Mouse (Mus musculus): ENCODE results near the gene Olfr470.
"Not testable (repeated sequence)": the region's sequence is repeated elsewhere in the genome, so short reads cannot be mapped to it uniquely, and the experiment has no call there.

Olfr470 gene

GRCm38 (mm10) chr7:107847390-107847789 is at the start of gene Olfr470:
TSS of gene Olfr470 (minus strand) at chr7:107847490.
- in situ Hi-C loops (cut with MboI, MseI): not testable (repeated sequence)

DNA sequence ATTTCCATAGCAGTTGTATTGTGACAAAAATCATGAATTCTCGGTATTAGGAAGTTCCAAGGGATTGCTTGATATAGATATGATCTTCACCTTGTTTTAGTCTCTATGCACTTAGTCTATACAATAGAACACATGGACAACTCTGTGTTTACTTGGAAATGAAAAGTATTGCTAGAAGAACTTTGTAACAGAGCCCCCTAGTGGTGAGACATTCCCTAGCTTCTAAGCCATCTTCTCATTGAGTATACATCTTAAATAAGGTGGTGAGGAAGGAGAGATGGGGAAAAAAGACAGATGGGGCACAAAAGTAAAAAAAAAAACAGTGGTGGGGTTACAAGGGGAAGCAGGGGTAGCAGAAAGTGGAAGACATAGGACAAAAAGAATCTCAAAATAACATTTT is 5.6 kb downstream of the Olfr470 start:
- in situ Hi-C loops (cut with MboI, MseI): no loop called here

- in situ Hi-C loops (cut with MboI, MseI): not testable (repeated sequence)
Measured at GRCm38 (mm10) chr7:107825441-107825840, 21.8 kb downstream of the Olfr470 start, which contains the start of gene Olfr469. TSS of gene Olfr469 (minus strand) at chr7:107825541.

GRCm38 (mm10) chr7:107823867-107824266 is 23.4 kb downstream of the Olfr470 start:
- in situ Hi-C loops (cut with MboI, MseI): not testable (repeated sequence)

DNA sequence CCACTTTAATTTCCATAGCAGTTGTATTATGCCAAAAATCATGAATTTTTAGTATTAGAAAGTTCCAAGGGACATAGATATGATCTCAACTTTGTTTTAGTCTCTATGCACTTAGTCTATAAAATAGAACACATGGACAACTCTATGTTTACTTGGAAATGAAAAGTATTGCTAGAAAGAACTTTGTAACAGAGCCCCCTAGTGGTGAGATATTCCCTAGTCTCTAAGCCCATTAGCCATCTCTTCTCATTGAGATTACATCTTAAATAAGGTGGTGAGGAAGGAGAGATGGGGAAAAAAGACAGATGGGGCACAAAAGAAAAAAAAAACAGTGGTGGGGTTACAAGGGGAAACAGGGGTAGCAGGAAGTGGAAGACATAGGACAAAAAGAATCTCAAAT is 27.8 kb downstream of the Olfr470 start:
- in situ Hi-C loops (cut with MboI, MseI): no loop called here

DNA sequence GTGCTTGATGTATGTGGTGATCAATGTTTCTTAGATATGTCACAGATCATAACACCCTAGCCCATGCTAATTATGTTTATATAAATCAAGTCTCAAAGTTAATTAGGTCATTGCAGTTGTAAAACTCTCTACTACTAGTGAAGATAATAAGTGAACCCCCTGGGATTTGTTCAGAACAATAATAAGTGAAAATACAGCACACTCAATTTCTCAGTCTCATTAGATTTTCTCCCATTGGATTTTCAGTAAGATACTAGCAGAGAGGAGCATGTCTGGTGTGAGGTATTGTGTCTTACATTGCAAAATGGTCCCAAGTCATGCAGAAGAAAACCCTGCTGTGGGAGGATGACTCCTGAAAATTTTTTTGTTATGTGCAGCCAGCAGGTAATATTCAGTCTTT is 35.3 kb downstream of the Olfr470 start, which contains the start of gene Olfr467:
Gene Olfr467, plus strand, starts transcription at position 301 of the 400 bp plus-strand sequence.
- in situ Hi-C loops (cut with MboI, MseI): no loop called here

GRCm38 (mm10) chr7:107802138-107802537 is 45.2 kb downstream of the Olfr470 start:
- in situ Hi-C loops (cut with MboI, MseI): no loop called here

DNA sequence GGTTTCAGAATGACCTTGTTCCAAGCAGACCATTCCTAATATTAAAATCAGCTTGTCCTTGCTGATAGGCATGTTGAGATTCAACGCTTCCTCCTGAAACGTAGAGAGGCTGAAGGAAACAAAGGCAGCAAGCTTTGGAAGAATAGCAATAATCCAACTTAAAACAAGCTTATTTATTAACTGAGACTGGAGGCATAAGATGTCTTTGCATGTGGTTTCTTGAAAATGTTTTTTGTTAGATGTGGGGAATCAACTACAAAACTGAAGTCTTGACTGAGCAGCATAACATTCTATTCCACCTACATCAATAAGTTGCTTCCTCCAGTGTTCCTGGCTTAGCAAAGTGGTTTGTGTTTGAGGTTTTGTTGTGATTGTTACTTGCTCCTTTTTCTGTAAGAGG is 46.2 kb downstream of the Olfr470 start, which contains the start of gene Ovch2:
Gene Ovch2, minus strand, starts transcription at position 101 of the 400 bp plus-strand sequence.
- in situ Hi-C loops (cut with MboI, MseI): no loop called here

GRCm38 (mm10) chr7:107796500-107796899 is 50.8 kb downstream of the Olfr470 start:
- in situ Hi-C loops (cut with MboI, MseI): no loop called here

Data from T-helper 17 cell (primary cell).